Mouse (Mus musculus) neural tube, embryonic 15.5 days (tissue): ENCODE data around the gene Tacr2. TPM values are rescaled to one million over a fixed set of nuclear protein-coding genes. Genes with fewer than 3 reads are reported as not detected.

Experiments
- ATAC-seq: fragments of 200-750 bp; cut with Nextera tagmentation; 2 replicates; pipeline ENCODE4 v1.8.0; 2017; ENCODE audit warnings: mild to moderate bottlenecking, moderate TSS enrichment, moderate library complexity; ENCODE audit not compliant: low FRiP score
- H3K27ac ChIP-seq: fragments of 300-500 bp; sonication (generic); replicated peaks from 2 replicates; pipeline ENCODE4 v1.5.1; 2015; ENCODE audit warnings: mild to moderate bottlenecking, inconsistent platforms
- H3K27me3 ChIP-seq: fragments of 300-500 bp; sonication (generic); replicated peaks from 2 replicates; pipeline ENCODE4 v1.6.1; 2015; ENCODE audit warnings: inconsistent platforms
- H3K36me3 ChIP-seq: fragments of 300-500 bp; sonication (generic); 2 replicates; pipeline ENCODE4 v1.6.1; 2015; ENCODE audit warnings: inconsistent platforms
- H3K4me1 ChIP-seq: fragments of 300-500 bp; sonication (generic); 2 replicates; pipeline ENCODE4 v1.6.1; 2015; ENCODE audit warnings: inconsistent platforms
- H3K4me2 ChIP-seq: fragments of 300-500 bp; sonication (generic); 2 replicates; pipeline ENCODE4 v1.6.1; 2015; ENCODE audit warnings: inconsistent platforms, mild to moderate bottlenecking, moderate library complexity
- H3K4me3 ChIP-seq: fragments of 300-500 bp; sonication (generic); replicated peaks from 2 replicates; pipeline ENCODE4 v1.5.1; 2015; ENCODE audit warnings: mild to moderate bottlenecking, inconsistent platforms
- H3K9ac ChIP-seq: fragments of 300-500 bp; sonication (generic); replicated peaks from 2 replicates; pipeline ENCODE4 v1.6.1; 2015; ENCODE audit warnings: mild to moderate bottlenecking, inconsistent platforms
- H3K9me3 ChIP-seq: fragments of 300-500 bp; sonication (generic); replicated peaks from 2 replicates; pipeline ENCODE4 v1.6.1; 2016; ENCODE audit warnings: inconsistent platforms
- WGBS: fragments of 180-500 bp; shearing (Covaris S2); methylation state at CpG from one replicate; pipeline ENCODE4 v1.1.7; 2015; ENCODE audit warnings: mixed read lengths; 5-methylcytosine and 5-hydroxymethylcytosine counted together
- polyA plus RNA-seq: library from polyadenylated mRNA; unstranded; fragments of >200 nt; fragmentation: Nextera tagmentation; extraction: Ambion mirVana; gene quantifications from 2 replicates; pipeline ENCODE4 v1.2.1, GENCODE M21; 2015

Tacr2 gene
- polyA plus RNA-seq, 1 experiment from 2014 or later: 0.13 TPM

DNA sequence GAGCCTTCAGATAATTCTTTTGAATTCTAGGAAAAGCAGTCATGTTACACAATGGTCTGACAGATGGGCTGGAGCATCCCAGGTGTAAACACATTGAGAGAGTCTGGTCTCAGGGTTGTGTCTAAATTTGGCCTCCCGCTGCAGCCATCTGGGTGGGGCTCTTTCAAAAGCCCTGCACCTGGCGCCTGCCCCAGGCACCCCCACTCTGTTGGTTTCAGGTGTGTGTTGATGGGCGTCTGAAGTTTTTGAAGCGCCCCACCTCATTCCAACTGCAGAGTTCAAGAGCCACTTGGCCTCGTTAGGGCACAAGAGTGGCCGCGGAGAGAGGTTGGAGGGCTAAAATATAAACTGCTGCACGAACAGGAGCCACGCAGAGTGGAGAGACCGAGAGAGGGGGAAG, 9.9 kb upstream of the Tacr2 start:
- Histone ChIP-seq H3K9me3 (no peaks in the 10 kb centered on the region), H3K4me1 (no peaks in the 10 kb centered on the region), H3K4me3 (no peak overlapping the region), H3K9ac (no peak overlapping the region), H3K27me3 (no peaks in the 10 kb centered on the region), H3K36me3 (no peaks in the 10 kb centered on the region), H3K27ac (no peak overlapping the region), H3K4me2 (no peak overlapping the region)
- 83% methylated on average over 10 of the region's 10 CpGs for WGBS
- ATAC-seq: no peak

- no peak overlapping the region for H3K4me2 ChIP-seq
- no peaks in the 10 kb centered on the region for H3K36me3 ChIP-seq
- no peak overlapping the region for H3K27ac ChIP-seq
- no peaks in the 10 kb centered on the region for H3K27me3 ChIP-seq
- no peaks in the 10 kb centered on the region for H3K9me3 ChIP-seq
- no peak for ATAC-seq
- H3K4me1 ChIP-seq: no peaks in the 10 kb centered on the region; the same call in 1 of the 2 replicates
- H3K9ac ChIP-seq: no peak overlapping the region
- H3K4me3 ChIP-seq: no peak overlapping the region
- WGBS: 53% methylated on average over 13 of the region's 13 CpGs
Observed at GRCm38 (mm10) chr10:62242896-62243295, 9.3 kb upstream of the Tacr2 start.

- no peak overlapping the region for H3K4me3 ChIP-seq
- H3K27me3 ChIP-seq: no peaks in the 10 kb centered on the region
- WGBS: 92% methylated on average over 9 of the region's 9 CpGs
- no peak overlapping the region for H3K27ac ChIP-seq
- no peaks in the 10 kb centered on the region; the same call in 1 of the 2 replicates for H3K4me1 ChIP-seq
- no peak for ATAC-seq
- H3K36me3 ChIP-seq: no peaks in the 10 kb centered on the region
- H3K9me3 ChIP-seq: no peaks in the 10 kb centered on the region
- no peak overlapping the region for H3K9ac ChIP-seq
- H3K4me2 ChIP-seq: no peak overlapping the region
Observed at GRCm38 (mm10) chr10:62244067-62244466, 8.2 kb upstream of the Tacr2 start.

GRCm38 (mm10) chr10:62247156-62247555, 5.1 kb upstream of the Tacr2 start:
- H3K27ac ChIP-seq: no peak overlapping the region
- 66% methylated on average over 3 of the region's 3 CpGs for WGBS

DNA sequence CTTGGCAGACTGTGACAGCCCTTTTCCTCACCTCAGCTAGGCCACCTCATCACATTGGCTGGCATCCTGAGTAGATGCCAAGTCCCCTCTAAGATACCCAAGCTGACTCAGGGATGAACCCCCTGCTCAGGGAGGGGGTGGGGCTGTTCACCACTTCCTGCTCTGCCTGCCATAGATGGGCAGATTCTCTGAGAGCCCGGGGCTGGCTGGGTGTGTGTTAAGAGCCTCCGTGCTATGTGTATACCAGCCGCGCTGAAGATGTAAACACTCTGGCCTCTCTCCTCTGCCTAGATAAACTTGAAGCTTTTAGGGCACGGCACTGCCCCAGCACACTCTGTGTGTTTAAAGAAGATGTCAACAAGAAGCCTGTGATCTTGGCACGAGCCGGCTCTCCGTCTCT, 4.4 kb upstream of the Tacr2 start:
- ATAC-seq: no peak
- H3K27ac ChIP-seq: no peak overlapping the region
- 80% methylated on average over 8 of the region's 8 CpGs for WGBS

More at GRCm38 (mm10) chr10:62247156-62247555, 5.1 kb upstream of the Tacr2 start:
- Histone ChIP-seq H3K27me3 (no peaks in the 10 kb centered on the region), H3K36me3 (no peaks in the 10 kb centered on the region), H3K4me2 (no peak overlapping the region), H3K9ac (no peak overlapping the region), H3K4me1 (no peaks in the 10 kb centered on the region; the same call in 1 of the 2 replicates), H3K4me3 (no peak overlapping the region), H3K9me3 (no peaks in the 10 kb centered on the region)
- peak; percentile 63; the same call in 1 of the 2 replicates for ATAC-seq

GRCm38 (mm10) chr10:62252496-62253235, 428 bp downstream of the Tacr2 start:
- no peak overlapping the region for H3K9ac ChIP-seq

More for the DNA sequence above, 4.4 kb upstream of the Tacr2 start:
- H3K9me3 ChIP-seq: no peaks in the 10 kb centered on the region
- H3K9ac ChIP-seq: no peak overlapping the region
- H3K36me3 ChIP-seq: no peaks in the 10 kb centered on the region
- H3K4me3 ChIP-seq: no peak overlapping the region
- no peaks in the 10 kb centered on the region; the same call in 1 of the 2 replicates for H3K4me1 ChIP-seq
- H3K27me3 ChIP-seq: no peaks in the 10 kb centered on the region
- no peak overlapping the region for H3K4me2 ChIP-seq

GRCm38 (mm10) chr10:62258298-62258697, 6.1 kb downstream of the Tacr2 start:
- H3K4me1 ChIP-seq: peaks cover 3% of the 10 kb centered on the region; the same call in 1 of the 2 replicates
- WGBS: 93% methylated on average over 5 of the region's 5 CpGs
- no peak overlapping the region for H3K4me2 ChIP-seq
- H3K27ac ChIP-seq: no peak overlapping the region
- H3K9me3 ChIP-seq: no peaks in the 10 kb centered on the region
- no peak for ATAC-seq
- no peaks in the 10 kb centered on the region for H3K27me3 ChIP-seq
- no peak overlapping the region for H3K4me3 ChIP-seq
- no peak overlapping the region for H3K9ac ChIP-seq
- H3K36me3 ChIP-seq: no peaks in the 10 kb centered on the region

More at GRCm38 (mm10) chr10:62252496-62253235, 428 bp downstream of the Tacr2 start:
- Histone ChIP-seq H3K4me2 (no peak overlapping the region), H3K27ac (no peak overlapping the region), H3K36me3 (no peaks in the 10 kb centered on the region), H3K9me3 (no peaks in the 10 kb centered on the region), H3K4me3 (no peak overlapping the region), H3K4me1 (no peaks in the 10 kb centered on the region; the same call in 1 of the 2 replicates), H3K27me3 (no peaks in the 10 kb centered on the region)
- ATAC-seq: no peak
- 89% methylated on average over 27 of the region's 27 CpGs for WGBS

- Histone ChIP-seq H3K36me3 (no peaks in the 10 kb centered on the region), H3K27ac (no peak overlapping the region), H3K4me2 (no peak overlapping the region), H3K4me3 (no peak overlapping the region), H3K9me3 (no peaks in the 10 kb centered on the region), H3K27me3 (no peaks in the 10 kb centered on the region), H3K9ac (no peak overlapping the region), H3K4me1 (peaks cover 3% of the 10 kb centered on the region; the same call in 1 of the 2 replicates)
- 20% methylated on average over 18 of the region's 18 CpGs for WGBS
- peak; percentile 38; the same call in 1 of the 2 replicates for ATAC-seq
Observed at GRCm38 (mm10) chr10:62261115-62261886, 9.1 kb downstream of the Tacr2 start.

- H3K4me3 ChIP-seq: no peak overlapping the region
- no peak overlapping the region for H3K4me2 ChIP-seq
- 82% methylated on average over 2 of the region's 2 CpGs for WGBS
- peaks cover 3% of the 10 kb centered on the region; the same call in 1 of the 2 replicates for H3K4me1 ChIP-seq
- H3K9ac ChIP-seq: no peak overlapping the region
- H3K9me3 ChIP-seq: no peaks in the 10 kb centered on the region
- peaks cover 9% of the 10 kb centered on the region for H3K36me3 ChIP-seq
- no peaks in the 10 kb centered on the region for H3K27me3 ChIP-seq
- H3K27ac ChIP-seq: no peak overlapping the region
- no peak for ATAC-seq
Observed at GRCm38 (mm10) chr10:62264299-62264698, 12.1 kb downstream of the Tacr2 start.

DNA sequence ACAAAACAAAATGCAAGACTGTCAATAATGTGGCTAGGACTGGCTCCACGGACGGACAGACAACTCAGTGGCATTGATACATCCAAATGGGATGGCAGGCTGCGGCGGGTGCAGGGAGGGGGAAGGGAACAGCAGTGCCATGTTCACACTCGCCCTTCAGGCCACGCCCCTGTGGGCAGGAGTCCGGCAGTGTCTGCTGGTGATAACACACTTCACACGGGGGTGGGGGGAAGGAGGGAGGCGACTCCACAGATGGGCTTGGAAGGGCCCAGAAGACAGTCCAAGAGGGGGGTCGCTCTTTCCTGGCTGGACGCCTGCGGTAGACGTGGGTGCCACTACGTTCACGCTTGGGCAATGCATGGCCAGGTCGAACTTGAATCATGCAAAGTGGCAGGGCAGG, 17.0 kb downstream of the Tacr2 start:
- Histone ChIP-seq H3K9ac (no peak overlapping the region), H3K4me1 (no peaks in the 10 kb centered on the region), H3K4me3 (no peak overlapping the region), H3K36me3 (peaks cover 53% of the 10 kb centered on the region), H3K4me2 (no peak overlapping the region), H3K27ac (no peak overlapping the region), H3K27me3 (no peaks in the 10 kb centered on the region), H3K9me3 (no peaks in the 10 kb centered on the region)
- 84% methylated on average over 15 of the region's 16 CpGs for WGBS
- ATAC-seq: no peak

DNA sequence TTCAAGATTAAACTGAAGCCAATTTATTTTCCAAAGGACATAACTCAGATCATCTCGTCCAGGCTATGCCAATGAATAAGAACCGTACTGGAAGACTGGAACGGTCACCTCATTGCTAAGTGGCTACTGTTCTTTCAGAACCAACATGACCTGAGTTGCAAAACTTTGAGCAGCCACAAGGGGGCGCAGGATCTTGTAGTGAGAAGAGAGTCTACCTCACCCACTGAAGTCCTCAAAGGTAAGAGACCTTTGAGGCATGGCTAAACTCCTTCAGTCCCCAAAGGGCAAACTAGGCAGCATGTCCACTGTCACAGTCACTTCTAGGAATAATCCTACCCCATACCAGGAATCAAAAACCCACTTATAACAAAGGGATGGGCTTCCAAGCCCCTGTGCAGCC, 23.0 kb downstream of the Tacr2 start:
- WGBS: 42% methylated on average over 4 of the region's 4 CpGs
- no peak overlapping the region for H3K9ac ChIP-seq
- H3K4me1 ChIP-seq: no peaks in the 10 kb centered on the region
- H3K4me3 ChIP-seq: no peak overlapping the region
- H3K36me3 ChIP-seq: peaks cover 76% of the 10 kb centered on the region
- H3K4me2 ChIP-seq: no peak overlapping the region
- H3K9me3 ChIP-seq: no peaks in the 10 kb centered on the region
- no peak for ATAC-seq
- no peak overlapping the region for H3K27ac ChIP-seq
- H3K27me3 ChIP-seq: no peaks in the 10 kb centered on the region
